Mouse (Mus musculus) forebrain, embryonic 14.5 days (tissue): ENCODE results near the gene Agbl1. TPM values are rescaled to one million over a fixed set of nuclear protein-coding genes. Genes with fewer than 3 reads are reported as not detected.

Experiments
- ATAC-seq: fragments of 200-750 bp; cut with Nextera tagmentation; 2 replicates; pipeline ENCODE4 v1.8.0; 2017; ENCODE audit warnings: mild to moderate bottlenecking, moderate library complexity
- DNase-seq: peaks from one replicate; pipeline ENCODE4 v3.0.0-alpha.2; 2015; ENCODE audit warnings: low spot score
- H3K27ac ChIP-seq: fragments of 300-500 bp; sonication (generic); 2 replicates; pipeline ENCODE4 v1.5.1; 2014; ENCODE audit warnings: low read depth, mild to moderate bottlenecking, control low read depth, low read length, moderate library complexity
- H3K27me3 ChIP-seq: fragments of 300-500 bp; sonication (generic); replicated peaks from 2 replicates; pipeline ENCODE4 v1.6.1; 2014; ENCODE audit warnings: low read length, control low read depth, mixed read lengths; ENCODE audit not compliant: control insufficient read depth, insufficient read depth
- H3K36me3 ChIP-seq: fragments of 300-500 bp; sonication (generic); 2 replicates; pipeline ENCODE4 v1.6.1; 2014; ENCODE audit warnings: low read length, control low read depth; ENCODE audit not compliant: control insufficient read depth, insufficient read depth
- H3K4me1 ChIP-seq: fragments of 300-500 bp; sonication (generic); 2 replicates; pipeline ENCODE4 v1.6.1; 2014; ENCODE audit warnings: antibody characterized with exemption, low read length, control low read depth; ENCODE audit not compliant: control insufficient read depth, insufficient read depth
- H3K4me2 ChIP-seq: fragments of 300-500 bp; sonication (generic); 2 replicates; pipeline ENCODE4 v1.6.1; 2014; ENCODE audit warnings: mild to moderate bottlenecking, control low read depth, low read length
- H3K4me3 ChIP-seq: fragments of 300-500 bp; sonication (generic); 2 replicates; pipeline ENCODE4 v1.5.1; 2014; ENCODE audit warnings: low read depth, low read length, control low read depth
- H3K9ac ChIP-seq: fragments of 300-500 bp; sonication (generic); 2 replicates; pipeline ENCODE4 v1.6.1; 2014; ENCODE audit warnings: mild to moderate bottlenecking, low read length, control low read depth, moderate library complexity
- H3K9me3 ChIP-seq: fragments of 300-500 bp; sonication (generic); replicated peaks from 2 replicates; pipeline ENCODE4 v1.6.1; 2016; ENCODE audit warnings: low read length, control low read depth, mixed read lengths; ENCODE audit not compliant: control insufficient read depth
- WGBS: fragments of 180-500 bp; shearing (Covaris S2); extraction: QIAGEN DNeasy Blood & Tissue Kit; methylation state at CpG from one replicate; pipeline ENCODE4 v1.1.7; 2014; 5-methylcytosine and 5-hydroxymethylcytosine counted together
- polyA plus RNA-seq: library from polyadenylated mRNA; unstranded; fragments of >200 nt; fragmentation: Nextera tagmentation; extraction: Ambion mirVana; gene quantifications from 2 replicates; pipeline ENCODE4 v1.2.1, GENCODE M21; 2014

Agbl1 gene
- polyA plus RNA-seq, 1 experiment from 2014 or later = 0.09 TPM

DNA sequence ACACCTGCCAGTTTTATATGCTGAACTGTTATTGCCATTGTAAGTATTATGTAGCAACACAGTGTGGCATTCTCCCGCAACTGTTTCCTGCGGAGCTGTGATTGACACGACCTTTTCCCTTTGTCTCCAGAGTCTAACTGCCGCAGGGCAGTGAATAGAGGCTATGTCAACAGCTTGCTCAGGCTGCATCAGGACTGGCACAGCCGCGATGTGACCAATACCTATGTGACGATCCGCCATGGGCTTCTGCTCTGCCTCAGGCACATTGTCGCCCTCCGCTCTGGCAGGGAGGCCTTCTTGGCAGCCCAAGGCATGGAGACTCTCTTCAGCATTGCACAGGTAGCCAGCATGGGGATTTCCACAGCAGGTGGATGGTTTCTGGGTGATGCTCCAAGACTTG lies 179.3 kb downstream of the Agbl1 start:
- no peaks in the 10 kb centered on the region for H3K4me1 ChIP-seq
- no peak for ATAC-seq
- no peak for DNase-seq
- no peaks in the 10 kb centered on the region for H3K9me3 ChIP-seq
- H3K36me3 ChIP-seq = no peaks in the 10 kb centered on the region
- H3K27me3 ChIP-seq = no peaks in the 10 kb centered on the region
- H3K4me2 ChIP-seq = no peak overlapping the region
- no peak overlapping the region for H3K4me3 ChIP-seq
- 58% methylated on average over 10 of the region's 10 CpGs for WGBS
- no peak overlapping the region for H3K27ac ChIP-seq
- no peak overlapping the region for H3K9ac ChIP-seq

DNA sequence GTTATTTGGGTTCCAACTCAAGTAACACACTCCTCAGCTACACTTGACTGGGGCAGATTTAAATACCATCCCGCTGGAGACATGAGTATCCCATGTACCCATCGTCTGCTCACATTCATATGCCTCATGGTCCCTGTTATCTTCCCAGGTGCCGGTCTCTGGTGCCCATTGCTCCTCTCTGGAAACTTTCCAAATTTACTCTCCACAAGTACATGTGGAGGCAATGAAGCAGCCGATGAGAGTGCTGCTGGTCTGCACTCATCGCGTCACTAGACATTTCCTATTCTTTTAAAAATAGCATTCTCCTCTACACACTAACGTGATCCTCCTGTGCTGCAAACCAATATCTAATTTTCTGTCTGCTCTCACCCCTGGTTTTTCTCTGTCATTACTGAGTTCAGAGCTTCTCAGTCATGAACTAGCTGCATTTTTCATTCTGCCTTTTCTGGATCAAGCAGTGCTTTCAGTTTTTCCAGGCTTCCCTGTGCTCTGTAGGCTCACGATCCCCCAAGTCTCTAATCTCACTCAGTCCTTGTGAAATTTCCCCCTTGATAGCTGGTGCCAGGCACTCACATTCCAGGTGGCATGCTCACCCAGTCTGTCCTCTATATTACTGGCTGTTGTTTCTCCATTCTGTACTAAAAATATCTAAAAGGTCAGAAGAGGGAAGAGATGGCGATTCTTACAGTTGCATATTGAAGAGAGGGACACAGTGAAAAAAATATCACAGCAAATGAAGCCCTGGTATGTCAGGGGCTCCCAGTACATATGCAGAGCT lies 180.9 kb downstream of the Agbl1 start:
- H3K9ac ChIP-seq = no peak overlapping the region
- no peak for ATAC-seq
- no peaks in the 10 kb centered on the region for H3K4me1 ChIP-seq
- H3K27ac ChIP-seq = no peak overlapping the region
- H3K4me3 ChIP-seq = no peak overlapping the region
- no peak for DNase-seq
- H3K4me2 ChIP-seq = no peak overlapping the region
- 90% methylated on average over 9 of the region's 9 CpGs for whole genome bisulfite sequencing
- no peaks in the 10 kb centered on the region for H3K9me3 ChIP-seq
- H3K36me3 ChIP-seq = no peaks in the 10 kb centered on the region
- no peaks in the 10 kb centered on the region for H3K27me3 ChIP-seq

GRCm38 (mm10) chr7:76411933-76412587 lies 182.4 kb downstream of the Agbl1 start:
- no peaks in the 10 kb centered on the region for H3K36me3 ChIP-seq
- no peaks in the 10 kb centered on the region for H3K4me1 ChIP-seq
- no peaks in the 10 kb centered on the region for H3K27me3 ChIP-seq
- H3K9me3 ChIP-seq = no peaks in the 10 kb centered on the region
- WGBS = 65% methylated on average over 4 of the region's 4 CpGs
- H3K4me2 ChIP-seq = no peak overlapping the region
- no peak overlapping the region for H3K9ac ChIP-seq
- no peak for ATAC-seq
- H3K27ac ChIP-seq = no peak overlapping the region
- H3K4me3 ChIP-seq = no peak overlapping the region
- DNase-seq = no peak

GRCm38 (mm10) chr7:76416084-76416597 lies 186.5 kb downstream of the Agbl1 start:
- no peak overlapping the region for H3K4me2 ChIP-seq
- no peak for DNase-seq

GRCm38 (mm10) chr7:76438581-76438980 lies 208.9 kb downstream of the Agbl1 start:
- no peak overlapping the region for H3K4me3 ChIP-seq
- no peak overlapping the region for H3K9ac ChIP-seq
- no peaks in the 10 kb centered on the region for H3K9me3 ChIP-seq
- peak; percentile 89 for DNase-seq
- no peaks in the 10 kb centered on the region for H3K36me3 ChIP-seq
- H3K27ac ChIP-seq = no peak overlapping the region; the same call in 1 of the 2 replicates
- no peak overlapping the region for H3K4me2 ChIP-seq
- peaks cover 10% of the 10 kb centered on the region; the same call in 1 of the 2 replicates for H3K4me1 ChIP-seq
- no peaks in the 10 kb centered on the region for H3K27me3 ChIP-seq
- ATAC-seq = peak; percentile 96

More at GRCm38 (mm10) chr7:76416084-76416597, 186.5 kb downstream of the Agbl1 start:
- 66% methylated on average over 3 of the region's 3 CpGs for WGBS
- Histone ChIP-seq H3K4me1 (no peaks in the 10 kb centered on the region), H3K4me3 (no peak overlapping the region), H3K36me3 (no peaks in the 10 kb centered on the region), H3K27me3 (no peaks in the 10 kb centered on the region), H3K27ac (no peak overlapping the region), H3K9me3 (no peaks in the 10 kb centered on the region), H3K9ac (no peak overlapping the region)
- no peak for ATAC-seq

DNA sequence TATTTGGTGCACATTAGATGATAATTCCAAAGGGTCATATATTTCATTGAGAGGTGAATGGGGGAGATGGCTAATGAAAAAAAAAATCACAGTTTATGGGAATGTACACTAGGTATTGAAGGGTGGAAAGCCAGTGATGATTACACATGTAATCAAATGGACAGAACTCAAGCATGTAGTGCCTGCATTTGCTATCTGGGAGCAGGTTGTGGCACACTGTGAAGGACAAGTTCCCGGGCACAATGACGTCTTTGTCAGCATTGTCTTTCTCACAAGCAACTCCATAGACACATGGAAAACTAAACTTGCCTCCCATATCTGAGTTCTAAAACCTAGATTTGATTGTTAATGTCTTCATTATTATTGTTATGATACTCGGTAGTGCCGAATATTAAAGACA lies 209.3 kb downstream of the Agbl1 start:
- Histone ChIP-seq H3K4me2 (no peak overlapping the region), H3K4me1 (peaks cover 10% of the 10 kb centered on the region; the same call in 1 of the 2 replicates), H3K9ac (no peak overlapping the region), H3K27ac (no peak overlapping the region), H3K27me3 (no peaks in the 10 kb centered on the region), H3K9me3 (no peaks in the 10 kb centered on the region), H3K4me3 (no peak overlapping the region), H3K36me3 (no peaks in the 10 kb centered on the region)
- ATAC-seq (peak; percentile 68; the same call in 1 of the 2 replicates), DNase-seq (no peak)
- WGBS = 8% methylated on average over 4 of the region's 4 CpGs

GRCm38 (mm10) chr7:76462361-76463001 lies 232.8 kb downstream of the Agbl1 start:
- DNase-seq (peak; percentile 37), ATAC-seq (peak; percentile 48; the same call in 1 of the 2 replicates)
- Histone ChIP-seq H3K4me2 (no peak overlapping the region), H3K4me3 (no peak overlapping the region), H3K36me3 (no peaks in the 10 kb centered on the region), H3K9me3 (no peaks in the 10 kb centered on the region), H3K4me1 (peaks cover 5% of the 10 kb centered on the region; the same call in 1 of the 2 replicates), H3K27ac (no peak overlapping the region), H3K9ac (no peak overlapping the region), H3K27me3 (no peaks in the 10 kb centered on the region)
- WGBS = 36% methylated on average over 5 of the region's 5 CpGs

DNA sequence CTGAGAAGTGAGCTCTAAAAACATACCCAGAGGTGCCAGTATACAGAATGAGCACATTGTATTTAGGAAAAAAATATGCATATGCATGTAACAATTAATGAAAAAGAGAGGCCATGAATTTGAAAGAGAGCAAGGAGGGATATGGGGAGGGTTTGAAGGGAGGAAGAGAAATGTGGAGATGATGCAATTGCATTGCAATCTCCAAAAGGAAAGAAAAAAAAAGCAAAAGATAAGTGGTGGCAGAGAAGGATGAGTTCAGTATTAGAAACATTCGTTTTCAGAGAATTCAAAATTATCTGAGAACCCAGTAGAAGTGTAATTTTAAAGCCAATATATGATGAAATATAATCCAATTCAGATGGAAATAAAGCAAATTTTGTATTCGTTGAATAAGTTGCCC lies 236.7 kb downstream of the Agbl1 start:
- DNase-seq (no peak), ATAC-seq (no peak)
- H3K27ac ChIP-seq = no peak overlapping the region
- H3K4me2 ChIP-seq = no peak overlapping the region
- peaks cover 5% of the 10 kb centered on the region; the same call in 1 of the 2 replicates for H3K4me1 ChIP-seq
- H3K36me3 ChIP-seq = no peaks in the 10 kb centered on the region
- H3K4me3 ChIP-seq = no peak overlapping the region
- H3K27me3 ChIP-seq = no peaks in the 10 kb centered on the region
- 73% methylated on average over 2 of the region's 2 CpGs for WGBS
- no peak overlapping the region for H3K9ac ChIP-seq
- H3K9me3 ChIP-seq = no peaks in the 10 kb centered on the region
